Mouse (Mus musculus) ES-Bruce4 (cell line): ENCODE data around the gene Retreg3.
"Not testable (repeated sequence)": the region's sequence is repeated elsewhere in the genome, so short reads cannot be mapped to it uniquely, and the experiment has no call there.

Source experiments
- CTCF ChIP-seq: IDR thresholded peaks from one replicate; pipeline ENCODE4 v1.8.1; 2011; ENCODE audit warnings: low read depth, low read length
- EP300 ChIP-seq: IDR thresholded peaks from 2 replicates; pipeline ENCODE4 v1.6.1; 2011; ENCODE audit warnings: low read depth, low read length; ENCODE audit not compliant: insufficient read depth

DNA sequence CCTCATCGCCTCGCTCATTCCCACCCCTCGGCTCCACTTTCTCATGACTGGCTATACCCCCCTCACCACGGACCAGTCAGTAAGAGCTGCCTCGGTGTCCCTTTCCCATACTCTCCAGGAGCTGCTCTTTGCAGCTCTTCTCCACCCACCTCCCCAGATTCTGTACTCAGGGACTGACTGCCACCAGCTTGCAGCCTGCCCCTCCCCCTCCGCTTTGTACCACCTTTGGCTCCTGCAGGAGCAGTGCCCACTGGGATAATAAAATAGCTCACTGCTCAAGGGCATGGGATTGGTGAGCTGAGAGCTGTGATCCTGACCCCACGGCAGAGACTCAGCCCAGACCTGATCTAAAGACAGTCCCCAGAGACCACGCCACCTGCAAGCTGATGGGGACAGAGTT is 4.8 kb upstream of the Retreg3 start:
- not testable (repeated sequence) for TF ChIP-seq CTCF, EP300
